Mouse (Mus musculus) monocyte, adult 59 days (primary cell): ENCODE measurements around the gene Sh3bgrl2. TPM values are rescaled to one million over a fixed set of nuclear protein-coding genes. Genes with fewer than 3 reads are reported as not detected.

Experiments used
- total RNA-seq, 2 experiments: library from RNA; stranded (reverse); gene quantifications; one replicate each; pipeline ENCODE4 v1.2.4; 2023

Sh3bgrl2 gene
- 1 to 10 TPM; 4.5 to 5.9 TPM for total RNA-seq

GRCm38 (mm10) chr9:83547830-83548689 is at the start of gene Sh3bgrl2:
Sh3bgrl2 (plus strand) TSS chr9:83548327.

Other genes starting within 250 kb of the Sh3bgrl2 start
- 1 to 10 TPM; 1.4 to 2.9 TPM for gene Lca5, start 107.2 kb upstream of the Sh3bgrl2 start, total RNA-seq